Mouse (Mus musculus) MEL-GATA-1-ER (cell line): Measurements from ENCODE around the gene Gorab.

Experiments used
- DNase-seq: peaks from one replicate; pipeline ENCODE4 v3.0.0-alpha.2; 2012; ENCODE audit warnings: low read depth; ENCODE audit errors: extremely low read depth

Gorab gene

GRCm38 (mm10) chr1:163357733-163358132, 45.7 kb downstream of the Gorab start:
- DNase-seq, result no peak

- DNase-seq, result no peak
These were observed 47.3 kb downstream of the Gorab start for GRCm38 (mm10) chr1:163356167-163356566.

GRCm38 (mm10) chr1:163355626-163356156, 47.8 kb downstream of the Gorab start:
- DNase-seq, result no peak

- no peak for DNase-seq
These were observed 52.5 kb downstream of the Gorab start for GRCm38 (mm10) chr1:163350988-163351387.

- DNase-seq, result no peak
These were observed 57.9 kb downstream of the Gorab start for GRCm38 (mm10) chr1:163345541-163345940.

- peak; percentile 5 for DNase-seq
These were observed 58.5 kb downstream of the Gorab start for GRCm38 (mm10) chr1:163344931-163345330.

- no peak for DNase-seq
These were observed 64.3 kb downstream of the Gorab start for GRCm38 (mm10) chr1:163339219-163339561.

GRCm38 (mm10) chr1:163338525-163339218, 64.8 kb downstream of the Gorab start:
- no peak for DNase-seq

- no peak for DNase-seq
These were observed 65.6 kb downstream of the Gorab start for GRCm38 (mm10) chr1:163337821-163338220.
